Mouse (Mus musculus) v-Abl transformed pro-B cells (cell line): ENCODE results near the gene Abi3.

Source experiments
- in situ Hi-C, 2 experiments: fragments of 400-800 bp; cut with MboI; formaldehyde crosslinking; loops; one replicate each; pipeline ENCODE4 v1.15.1; 2025; ENCODE audit not compliant: unreplicated experiment in 2 of 2

Gene Abi3

GRCm38 (mm10) chr11:95842074-95842681, at the start of gene Abi3:
Abi3 (minus strand) TSS chr11:95842476.
- in situ Hi-C loops, result loop anchor here in 1 of 2 experiments (25.0 kb wide), 1 partner anchor 155 kb away; no protein-coding TSS in a partner anchor

DNA sequence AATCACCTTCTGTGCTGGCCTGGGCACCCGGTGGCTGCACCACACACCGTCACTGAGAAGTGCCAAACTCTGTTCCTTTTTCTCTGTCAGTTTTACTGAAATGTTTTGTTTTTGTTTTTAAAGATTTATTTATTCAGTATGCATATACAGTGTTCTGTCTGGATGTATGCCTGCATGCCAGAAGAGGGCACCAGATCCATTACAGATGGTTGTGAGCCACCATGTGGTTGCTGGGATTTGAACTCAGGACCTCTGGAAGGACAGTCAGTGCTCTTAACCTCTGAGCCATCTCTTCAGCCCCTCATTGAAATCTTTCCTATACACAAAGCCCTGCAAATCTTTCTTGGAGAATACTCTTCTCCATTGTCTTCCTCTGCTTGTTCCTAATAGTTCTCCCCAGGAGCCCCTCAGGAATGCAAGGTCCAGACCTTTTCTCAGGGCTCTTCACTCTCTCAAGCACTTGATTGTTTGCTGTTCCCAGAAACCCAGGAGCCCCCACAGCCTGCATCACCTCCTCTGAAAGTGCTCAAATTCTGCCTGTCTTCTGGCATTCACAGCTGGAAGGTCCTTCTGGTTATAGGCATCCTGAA, 48.3 kb upstream of the Abi3 start:
- in situ Hi-C loops, result no loop called here

GRCm38 (mm10) chr11:95879861-95880260, 37.6 kb upstream of the Abi3 start:
- in situ Hi-C loops, result loop anchor here (5.0 to 10.0 kb wide), 2 partner anchors 102 to 215 kb away; no protein-coding TSS in a partner anchor

DNA sequence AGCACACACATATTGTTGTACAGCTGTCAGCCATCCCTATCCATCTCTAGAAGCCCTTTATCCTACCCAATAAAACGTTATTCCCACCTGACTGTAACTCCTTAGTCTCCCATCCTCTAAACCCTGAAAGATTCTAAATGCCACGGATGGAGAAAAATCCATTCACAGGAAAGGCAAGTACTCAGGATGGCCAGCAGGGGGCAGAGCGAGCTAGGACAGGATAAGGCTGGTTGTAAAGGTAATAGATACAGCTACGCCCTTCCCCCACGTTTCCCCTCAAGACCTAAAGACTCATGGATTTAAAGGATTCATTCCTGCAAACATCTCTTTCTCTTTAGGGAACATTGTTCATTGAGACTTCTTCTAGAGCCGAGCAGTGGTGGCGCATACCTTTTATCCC, 34.0 kb upstream of the Abi3 start:
- in situ Hi-C loops, result loop anchor here (5.0 to 10.0 kb wide), 2 partner anchors 106 to 219 kb away; no protein-coding TSS in a partner anchor

DNA sequence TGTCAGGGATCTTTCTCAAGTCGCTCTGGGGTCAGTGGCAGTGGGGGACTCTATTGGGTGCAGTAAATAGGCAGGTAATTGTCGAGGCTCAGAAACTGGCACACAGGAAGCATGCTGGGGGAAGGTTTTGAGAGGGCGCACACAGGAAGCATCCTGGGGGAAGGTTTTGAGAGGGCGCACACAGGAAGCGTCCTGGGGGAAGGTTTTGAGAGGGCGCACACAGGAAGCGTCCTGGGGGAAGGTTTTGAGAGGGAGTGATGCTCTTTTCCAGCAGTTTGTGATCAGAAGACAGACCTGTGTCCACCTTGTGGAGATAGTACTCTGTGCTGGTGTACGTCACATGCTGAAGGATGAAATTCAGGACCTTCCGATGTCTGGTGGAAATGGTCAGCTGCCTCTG, 33.5 kb upstream of the Abi3 start:
- in situ Hi-C loops, result loop anchor here (5.0 to 10.0 kb wide), 2 partner anchors 106 to 219 kb away; no protein-coding TSS in a partner anchor

DNA sequence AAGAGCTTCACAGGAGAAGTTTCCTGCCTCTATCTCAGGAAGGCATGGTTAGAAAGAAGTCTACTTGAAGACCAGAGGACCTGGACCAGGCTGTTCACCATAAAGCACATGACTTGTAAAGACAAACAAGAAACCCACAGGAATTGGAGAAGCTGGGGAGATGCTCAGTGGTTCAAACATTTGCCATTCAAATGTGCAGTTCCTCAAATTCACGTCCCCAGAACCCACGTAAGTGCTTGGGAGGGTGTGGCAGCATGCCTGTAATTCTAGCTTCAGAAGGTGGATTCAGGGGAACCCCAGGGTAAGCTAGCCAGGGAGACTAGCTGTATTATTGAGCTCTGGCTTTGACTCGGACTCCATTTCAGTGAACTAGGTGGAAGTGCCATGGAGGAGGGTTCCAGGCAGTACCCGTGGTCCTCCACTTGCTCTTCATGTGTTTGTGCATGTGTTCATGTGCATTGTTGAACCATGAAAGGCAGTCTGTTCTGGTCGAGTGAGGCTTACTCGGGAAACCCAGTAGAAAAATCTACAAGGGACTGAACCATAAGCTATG, 27.7 kb upstream of the Abi3 start:
- in situ Hi-C loops, result loop anchor here (10.0 to 25.0 kb wide), 2 partner anchors 167 to 225 kb away; partner anchors contain the start of gene Snf8 (in 1 of the 2)

DNA sequence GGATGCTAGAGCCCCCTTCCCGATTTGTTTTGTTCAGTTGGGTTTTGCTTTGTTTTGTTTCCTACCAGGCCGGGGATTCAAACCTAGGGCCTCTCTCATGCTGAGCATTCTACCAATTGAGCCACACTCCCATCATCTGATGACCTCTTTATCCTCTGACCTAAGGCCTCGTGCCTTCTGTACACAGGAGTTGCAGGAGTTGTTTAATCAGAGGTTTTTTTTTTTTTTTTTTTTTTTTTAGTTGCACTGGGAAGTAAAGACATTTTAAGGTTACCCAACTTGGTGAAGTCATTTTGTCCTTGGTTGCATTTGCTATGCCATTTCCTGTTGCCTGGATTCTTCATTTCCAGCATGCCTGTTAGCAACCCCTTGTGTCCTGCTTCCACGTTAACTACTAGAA, 27.2 kb upstream of the Abi3 start:
- in situ Hi-C loops, result loop anchor here in 1 of 2 experiments (25.0 kb wide), 1 partner anchor 168 kb away; the partner anchor contains the start of gene Snf8

DNA sequence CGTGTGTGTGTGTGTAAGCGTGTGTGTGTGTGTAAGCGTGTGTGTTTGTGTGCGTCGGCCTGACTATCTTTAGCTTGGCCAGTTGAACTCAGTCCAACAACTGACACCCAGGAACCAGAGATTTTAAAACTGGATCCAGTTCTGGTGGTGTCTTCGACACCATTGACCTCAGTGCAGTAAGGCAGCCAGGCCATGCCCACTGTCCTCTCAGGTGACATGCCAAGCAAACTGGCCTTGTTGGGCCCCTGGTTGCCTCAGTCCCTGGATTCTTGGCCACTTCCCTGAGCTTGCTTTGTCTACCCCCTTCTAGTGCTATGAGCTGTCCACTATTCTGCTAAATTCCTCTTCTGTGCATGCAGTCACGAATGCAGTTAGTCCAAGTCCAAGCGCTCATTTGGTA, 19.1 kb upstream of the Abi3 start:
- in situ Hi-C loops, result loop anchor here (5.0 to 25.0 kb wide), 2 partner anchors 34 to 176 kb away; partner anchors contain the start of gene Snf8 (in 1 of the 2)

DNA sequence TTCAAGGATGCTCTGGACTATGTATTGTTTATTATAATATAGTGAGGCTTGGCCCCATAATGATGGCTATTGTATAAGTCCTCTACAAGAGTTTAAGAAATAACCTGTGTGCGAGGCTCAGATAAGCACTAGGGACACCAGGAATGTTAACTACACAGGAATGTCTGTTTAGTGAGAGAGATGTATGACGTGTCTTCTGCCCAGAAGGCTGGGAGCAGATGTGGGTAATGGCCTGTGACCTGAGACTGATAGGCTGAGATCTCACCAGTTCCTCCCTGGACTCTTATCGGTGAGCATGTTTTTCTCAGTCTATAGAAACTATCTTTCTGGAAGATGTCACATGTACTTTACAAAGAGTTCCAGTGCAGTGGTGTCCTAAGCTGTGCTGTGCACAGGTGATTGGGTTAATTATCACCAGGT, 17.8 kb upstream of the Abi3 start:
- in situ Hi-C loops, result loop anchor here (5.0 to 25.0 kb wide), 2 partner anchors 33 to 177 kb away; partner anchors contain the start of gene Snf8 (in 1 of the 2)

GRCm38 (mm10) chr11:95859468-95859855, 17.2 kb upstream of the Abi3 start:
- in situ Hi-C loops, result loop anchor here in 1 of 2 experiments (25.0 kb wide), 1 partner anchor 178 kb away; the partner anchor contains the start of gene Snf8

DNA sequence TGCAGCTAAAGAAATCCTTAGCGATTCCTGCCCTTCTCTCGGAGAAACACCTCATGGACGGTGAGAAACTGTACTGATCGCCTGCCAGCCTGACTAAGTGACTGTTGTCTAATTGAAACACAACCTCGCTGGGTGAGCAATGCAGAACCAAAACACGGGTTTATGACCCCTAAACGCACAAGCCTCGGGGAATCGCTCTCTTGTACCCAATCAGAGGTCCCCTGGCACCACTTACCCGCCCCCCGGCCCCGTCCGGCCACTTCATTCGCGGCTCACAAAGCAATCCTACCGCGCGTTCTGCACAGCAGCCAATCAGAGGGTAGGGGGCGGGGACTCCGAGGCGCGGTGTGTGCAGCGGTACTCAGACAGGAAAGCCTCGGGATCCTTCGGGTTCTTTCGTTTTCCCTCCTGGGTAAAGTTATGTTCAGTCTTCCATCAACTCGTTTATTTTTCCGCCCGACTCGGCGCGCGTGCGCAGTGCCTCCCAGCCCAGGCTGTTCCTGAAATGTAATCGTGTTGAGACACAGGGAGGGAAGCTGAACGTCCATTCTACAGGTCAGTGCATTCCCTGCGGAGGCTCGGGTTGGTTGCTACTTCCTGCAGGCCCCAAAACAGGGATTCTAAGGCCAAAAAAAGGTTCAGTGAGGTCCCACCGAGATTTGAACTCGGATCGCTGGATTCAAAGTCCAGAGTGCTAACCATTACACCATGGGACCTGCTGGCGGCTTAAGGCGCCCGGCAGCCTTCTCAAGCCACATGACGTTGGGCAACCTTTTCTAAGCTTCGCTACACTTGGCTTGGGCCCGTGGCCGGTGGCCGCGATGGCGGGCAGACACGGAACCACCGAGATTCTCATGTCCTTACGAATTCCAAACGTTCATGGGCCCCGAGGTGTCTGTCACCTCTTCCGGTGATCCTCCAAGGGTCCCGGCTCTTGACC, 16.5 kb upstream of the Abi3 start:
- in situ Hi-C loops, result loop anchor here in 1 of 2 experiments (25.0 kb wide), 1 partner anchor 179 kb away; the partner anchor contains the start of gene Snf8

DNA sequence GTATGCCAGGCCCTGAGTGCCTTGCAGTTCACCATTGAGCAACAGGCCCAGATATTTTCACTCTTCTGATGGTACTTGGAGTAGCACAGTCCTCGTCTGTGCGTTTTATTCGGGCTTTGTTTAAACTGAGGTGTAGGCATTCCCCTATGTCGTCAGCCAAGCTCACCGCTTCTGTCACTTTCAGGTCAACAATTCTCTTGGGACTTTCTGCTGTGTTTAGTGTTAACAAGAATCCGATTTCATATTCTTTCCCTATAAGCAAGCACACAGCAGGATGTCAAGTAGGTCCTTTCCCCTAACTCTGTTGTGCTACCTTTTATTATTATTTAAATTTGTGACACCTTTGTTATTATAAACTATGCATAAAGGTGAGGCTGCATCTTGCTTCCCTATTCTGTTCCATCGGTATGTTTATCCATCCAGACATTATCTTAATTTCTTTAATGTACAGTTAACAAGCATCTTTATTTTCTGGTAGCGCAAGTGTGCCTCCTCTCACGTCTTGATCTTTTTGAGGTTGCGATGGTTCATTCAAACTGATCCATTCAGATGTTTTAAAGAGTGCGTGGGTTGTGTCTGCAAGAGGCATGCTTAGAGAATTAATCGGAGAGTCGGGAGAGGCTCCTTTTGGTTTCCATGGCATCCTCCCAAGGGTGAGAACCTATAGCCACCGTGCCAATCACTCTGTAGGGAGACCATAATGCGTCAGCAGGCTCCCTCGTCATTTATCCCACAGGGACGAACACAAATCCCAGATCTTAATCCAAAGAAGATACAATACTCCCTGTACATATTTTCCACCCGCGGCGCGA, 15.6 kb upstream of the Abi3 start:
- in situ Hi-C loops, result loop anchor here in 1 of 2 experiments (25.0 kb wide), 1 partner anchor 179 kb away; the partner anchor contains the start of gene Snf8

DNA sequence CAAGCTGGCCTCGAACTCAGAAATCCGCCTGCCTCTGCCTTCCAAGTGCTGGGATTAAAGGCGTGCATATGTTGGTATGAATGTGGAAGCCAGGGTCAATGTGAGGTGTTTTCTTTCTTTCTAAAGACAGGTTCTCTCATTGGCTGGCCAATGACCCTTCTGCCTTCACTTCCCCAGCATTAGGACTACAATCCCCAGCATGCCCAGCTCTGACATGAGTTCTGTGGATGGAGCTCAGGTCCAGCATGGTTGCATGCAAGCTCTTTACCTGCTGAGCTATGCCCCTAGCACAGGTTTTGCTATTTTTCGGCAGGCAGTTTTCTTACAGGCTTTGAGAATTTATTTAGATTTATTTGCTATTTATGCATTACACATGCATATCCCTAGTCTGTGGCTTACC, 15.0 kb upstream of the Abi3 start:
- in situ Hi-C loops, result loop anchor here in 1 of 2 experiments (25.0 kb wide), 1 partner anchor 180 kb away; the partner anchor contains the start of gene Snf8

DNA sequence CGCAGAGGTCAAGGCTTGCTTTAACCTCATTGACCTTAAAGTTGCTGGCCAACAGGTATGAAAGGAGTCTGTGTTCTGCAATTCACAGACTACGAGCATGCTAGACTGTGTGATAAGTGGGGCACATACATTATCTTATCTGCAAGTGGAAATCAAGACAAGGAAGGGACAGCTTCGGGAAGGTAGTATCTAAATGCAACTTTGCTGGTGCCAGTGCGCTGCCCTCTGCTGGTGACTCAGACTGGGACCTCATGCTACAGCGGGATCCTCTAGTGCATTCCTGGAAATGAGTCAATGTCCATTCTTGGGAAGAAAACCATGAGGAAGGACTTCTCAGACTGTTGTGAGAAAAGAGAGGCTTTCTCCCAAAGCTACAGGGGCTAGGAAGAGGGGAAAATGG, 11.4 kb upstream of the Abi3 start:
- in situ Hi-C loops, result loop anchor here (5.0 to 25.0 kb wide), 2 partner anchors 166 to 184 kb away; partner anchors contain the start of gene Snf8 (in 1 of the 2)

DNA sequence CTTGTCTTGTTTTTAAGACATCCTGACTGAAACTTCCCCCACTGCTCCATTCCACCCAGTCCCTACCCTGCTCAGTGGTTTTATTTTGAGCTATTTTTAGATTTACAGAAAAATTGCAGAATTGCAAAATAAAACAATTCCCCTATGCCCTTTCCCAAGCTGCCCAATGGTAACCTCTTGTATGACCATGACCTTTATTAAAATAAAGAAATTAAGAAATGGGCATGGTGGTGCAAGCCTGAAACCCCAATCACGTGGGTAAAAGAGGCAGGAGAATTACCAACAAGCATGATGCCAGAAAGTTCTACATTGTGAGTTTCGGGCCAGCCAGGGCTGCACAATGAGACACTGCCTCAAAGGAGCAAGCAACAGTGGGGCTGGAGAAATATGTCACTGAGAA, 8.6 kb upstream of the Abi3 start:
- in situ Hi-C loops, result loop anchor here (5.0 to 25.0 kb wide), 2 partner anchors 164 to 186 kb away; partner anchors contain the start of gene Snf8 (in 1 of the 2)

GRCm38 (mm10) chr11:95844935-95845334, 2.7 kb upstream of the Abi3 start:
- in situ Hi-C loops, result loop anchor here in 1 of 2 experiments (25.0 kb wide), 1 partner anchor 158 kb away; no protein-coding TSS in a partner anchor

GRCm38 (mm10) chr11:95843421-95843950, 1.2 kb upstream of the Abi3 start:
- in situ Hi-C loops, result loop anchor here in 1 of 2 experiments (25.0 kb wide), 1 partner anchor 156 kb away; no protein-coding TSS in a partner anchor

DNA sequence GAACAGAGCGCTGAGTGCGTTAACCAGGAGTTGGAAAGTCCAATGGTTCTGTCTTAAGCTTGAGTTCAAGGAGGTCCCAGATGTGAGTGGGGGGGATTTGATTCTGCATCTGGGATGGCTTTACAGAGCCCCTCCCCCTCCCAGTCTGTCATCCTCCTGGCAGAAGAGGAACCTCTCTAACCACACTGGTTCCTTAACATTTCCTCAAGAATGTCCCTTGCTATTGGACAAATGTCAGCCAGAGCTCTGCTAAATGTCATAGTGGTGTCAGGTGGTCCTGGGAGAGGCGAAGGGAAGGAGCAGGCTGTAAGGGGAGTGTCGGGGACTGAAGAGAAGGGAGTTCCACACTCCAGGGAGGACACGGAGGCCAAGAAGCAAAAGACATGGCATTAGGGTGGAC, 677 bp upstream of the Abi3 start:
- in situ Hi-C loops, result loop anchor here in 1 of 2 experiments (25.0 kb wide), 1 partner anchor 156 kb away; no protein-coding TSS in a partner anchor
